Mouse (Mus musculus) embryonic facial prominence, embryonic 12.5 days (tissue): Measurements from ENCODE around the gene Cemip. TPM values are rescaled to one million over a fixed set of nuclear protein-coding genes. Genes with fewer than 3 reads are reported as not detected.
A peak's percentile ranks its signal among the peaks of the same experiment; 100 is the strongest.
"Not testable (repeated sequence)": the region's sequence is repeated elsewhere in the genome, so short reads cannot be mapped to it uniquely, and the experiment has no call there.

Experiments used
- ATAC-seq: fragments of 200-750 bp; cut with Nextera tagmentation; 2 replicates; pipeline ENCODE4 v1.8.0; 2017; ENCODE audit not compliant: insufficient number of reproducible peaks, insufficient read depth, low FRiP score, low TSS enrichment
- H3K27ac ChIP-seq: fragments of 300-500 bp; sonication (generic); 2 replicates; pipeline ENCODE4 v1.5.1; 2016; ENCODE audit warnings: mild to moderate bottlenecking
- H3K27me3 ChIP-seq: fragments of 300-500 bp; sonication (generic); 2 replicates; pipeline ENCODE4 v1.6.1; 2016; ENCODE audit warnings: mild to moderate bottlenecking, moderate library complexity
- H3K36me3 ChIP-seq: fragments of 300-500 bp; sonication (generic); 2 replicates; pipeline ENCODE4 v1.6.1; 2016; ENCODE audit warnings: mild to moderate bottlenecking
- H3K4me1 ChIP-seq: fragments of 300-500 bp; sonication (generic); 2 replicates; pipeline ENCODE4 v1.6.1; 2016
- H3K4me2 ChIP-seq: fragments of 300-500 bp; sonication (generic); replicated peaks from 2 replicates; pipeline ENCODE4 v1.6.1; 2016; ENCODE audit warnings: mild to moderate bottlenecking, moderate library complexity
- H3K4me3 ChIP-seq: fragments of 300-500 bp; sonication (generic); 2 replicates; pipeline ENCODE4 v1.5.1; 2016; ENCODE audit warnings: mild to moderate bottlenecking
- H3K9ac ChIP-seq: fragments of 300-500 bp; sonication (generic); 2 replicates; pipeline ENCODE4 v1.6.1; 2016; ENCODE audit warnings: mild to moderate bottlenecking, moderate library complexity
- H3K9me3 ChIP-seq: fragments of 300-500 bp; sonication (generic); 2 replicates; pipeline ENCODE4 v1.6.1; 2016; ENCODE audit warnings: mild to moderate bottlenecking, moderate library complexity
- WGBS: fragments of 180-500 bp; shearing (Covaris S2); methylation state at CpG from one replicate; pipeline ENCODE4 v1.1.7; 2016; 5-methylcytosine and 5-hydroxymethylcytosine counted together
- polyA plus RNA-seq: library from polyadenylated mRNA; unstranded; fragments of >200 nt; fragmentation: Nextera tagmentation; extraction: Ambion mirVana; gene quantifications from 2 replicates; pipeline ENCODE4 v1.2.1, GENCODE M21; 2016

The Cemip gene
- polyA plus RNA-seq = 1.0 and 1.3 TPM in 2 replicates

DNA sequence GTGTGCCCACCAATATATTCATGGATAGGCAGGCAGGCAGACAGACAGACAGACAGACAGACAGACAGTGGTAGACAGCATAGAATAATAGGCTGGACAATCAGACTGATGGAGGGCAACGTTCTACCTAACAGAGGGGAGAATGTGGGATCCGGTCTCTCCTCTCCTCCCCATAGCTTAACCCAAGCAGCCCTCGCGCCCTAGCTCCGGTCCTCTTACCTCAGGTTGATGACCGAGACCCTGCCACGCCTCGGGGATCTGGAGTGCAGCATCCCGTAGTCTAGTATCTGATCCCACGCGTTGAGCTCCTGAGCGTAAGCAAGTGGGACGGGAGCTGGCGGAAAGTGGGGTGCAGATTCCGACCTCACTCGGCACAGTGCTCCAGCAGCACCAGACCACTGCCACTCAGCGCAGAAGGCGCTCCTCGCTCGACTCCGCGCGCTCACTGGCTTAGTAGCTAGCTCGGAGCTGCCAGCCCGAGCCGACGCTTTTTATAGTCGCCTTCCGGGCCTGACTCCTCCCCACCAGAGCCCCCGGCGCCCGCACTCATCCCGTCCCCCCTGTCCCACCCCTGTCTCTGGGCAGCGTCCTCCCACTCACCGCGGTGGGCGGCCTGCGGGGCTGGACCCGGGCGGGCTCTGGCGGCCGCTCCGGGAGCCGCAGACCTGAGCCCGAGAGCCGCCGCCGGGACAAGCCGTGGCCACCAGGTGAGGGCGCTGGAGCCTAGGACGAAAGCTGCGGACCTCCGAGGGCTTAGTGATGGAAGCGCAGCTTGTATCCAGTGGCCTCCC lies at the start of gene Cemip:
Cemip (minus strand) TSS at position 464 of the 791 bp plus-strand sequence.
- peak within 1 kb of the TSS; percentile 35; the same call in 1 of the 2 replicates for H3K9ac ChIP-seq
- peak; percentile 80 for ATAC-seq
- peak within 1 kb of the TSS; percentile 85 for H3K4me2 ChIP-seq
- WGBS = 1% methylated on average over 54 of the region's 54 CpGs
- H3K27ac ChIP-seq = no peak within 1 kb of the TSS
- peaks cover 15% of the 10 kb centered on the region for H3K4me1 ChIP-seq
- peak within 1 kb of the TSS; percentile 43 for H3K4me3 ChIP-seq
- peaks cover 36% of the 10 kb centered on the region for H3K27me3 ChIP-seq
- no peaks in the 10 kb centered on the region for H3K9me3 ChIP-seq
- no peaks in the 10 kb centered on the region for H3K36me3 ChIP-seq

- H3K36me3 ChIP-seq = no peaks in the 10 kb centered on the region
- no peak overlapping the region for H3K4me3 ChIP-seq
- no peak overlapping the region for H3K9ac ChIP-seq
- no peaks in the 10 kb centered on the region for H3K27me3 ChIP-seq
- peaks cover 32% of the 10 kb centered on the region for H3K4me1 ChIP-seq
- no peak for ATAC-seq
- H3K9me3 ChIP-seq = no peaks in the 10 kb centered on the region
- H3K4me2 ChIP-seq = no peak overlapping the region
- H3K27ac ChIP-seq = no peak overlapping the region
- 56% methylated on average over 1 of the region's 1 CpGs for WGBS
Measured at GRCm38 (mm10) chr7:84132704-84133103, 46.4 kb upstream of the Cemip start.

DNA sequence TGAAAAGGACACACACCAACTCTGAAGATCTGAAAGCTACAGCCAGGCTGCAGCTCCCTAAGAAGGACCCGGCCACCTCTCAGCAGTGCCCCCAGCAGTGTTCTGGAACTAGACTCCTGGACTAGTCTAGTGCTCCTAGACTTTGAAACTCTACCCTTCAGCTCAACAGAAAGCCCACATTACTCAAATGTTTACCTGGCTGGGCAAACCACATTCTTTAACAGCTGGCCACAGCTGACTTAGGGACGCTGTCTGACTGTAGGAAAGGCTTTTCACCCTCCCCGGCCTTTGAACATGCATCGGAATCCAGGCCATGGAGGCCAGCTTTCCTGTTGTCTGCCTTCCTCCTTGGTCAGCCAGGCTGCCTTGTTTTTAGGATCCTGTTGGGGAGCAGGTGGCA lies 45.4 kb upstream of the Cemip start:
- peaks cover 32% of the 10 kb centered on the region for H3K4me1 ChIP-seq
- H3K9ac ChIP-seq = no peak overlapping the region
- no peaks in the 10 kb centered on the region for H3K27me3 ChIP-seq
- H3K27ac ChIP-seq = no peak overlapping the region
- no peak overlapping the region for H3K4me2 ChIP-seq
- H3K36me3 ChIP-seq = no peaks in the 10 kb centered on the region
- 67% methylated on average over 4 of the region's 4 CpGs for whole genome bisulfite sequencing
- no peak for ATAC-seq
- H3K4me3 ChIP-seq = no peak overlapping the region
- no peaks in the 10 kb centered on the region for H3K9me3 ChIP-seq

GRCm38 (mm10) chr7:84128661-84129060 lies 42.4 kb upstream of the Cemip start:
- Histone ChIP-seq H3K4me3 (no peak overlapping the region), H3K36me3 (no peaks in the 10 kb centered on the region), H3K27me3 (no peaks in the 10 kb centered on the region), H3K4me1 (peaks cover 29% of the 10 kb centered on the region), H3K9ac (no peak overlapping the region), H3K4me2 (no peak overlapping the region), H3K27ac (peak overlapping the region; percentile 37; the same call in 1 of the 2 replicates), H3K9me3 (no peaks in the 10 kb centered on the region)
- WGBS = 41% methylated on average over 8 of the region's 8 CpGs
- peak; percentile 72; the same call in 1 of the 2 replicates for ATAC-seq

DNA sequence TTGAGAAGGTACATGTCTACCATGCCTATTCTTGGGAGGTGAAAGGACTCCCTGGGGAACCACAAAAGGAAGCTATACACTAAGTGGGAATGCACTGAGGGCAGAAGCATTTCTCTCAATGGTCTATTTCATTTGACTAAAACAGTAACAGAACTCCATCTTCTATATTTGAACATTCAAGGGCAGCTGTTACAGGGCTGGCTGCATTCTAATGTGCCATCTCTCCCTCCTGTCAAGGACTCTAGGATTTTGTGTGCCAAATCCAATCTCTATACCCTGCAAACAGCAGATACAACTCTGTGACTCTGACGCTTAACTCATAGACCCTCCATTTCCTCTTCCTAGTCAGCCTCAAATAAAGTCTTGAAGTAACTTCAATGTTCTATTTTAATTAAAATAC lies 39.4 kb upstream of the Cemip start:
- Histone ChIP-seq H3K36me3 (no peaks in the 10 kb centered on the region), H3K4me3 (no peak overlapping the region), H3K4me1 (peaks cover 32% of the 10 kb centered on the region), H3K27me3 (no peaks in the 10 kb centered on the region), H3K27ac (no peak overlapping the region), H3K9me3 (no peaks in the 10 kb centered on the region), H3K9ac (no peak overlapping the region), H3K4me2 (no peak overlapping the region)
- ATAC-seq = no peak
- 88% methylated on average over 1 of the region's 1 CpGs for WGBS

DNA sequence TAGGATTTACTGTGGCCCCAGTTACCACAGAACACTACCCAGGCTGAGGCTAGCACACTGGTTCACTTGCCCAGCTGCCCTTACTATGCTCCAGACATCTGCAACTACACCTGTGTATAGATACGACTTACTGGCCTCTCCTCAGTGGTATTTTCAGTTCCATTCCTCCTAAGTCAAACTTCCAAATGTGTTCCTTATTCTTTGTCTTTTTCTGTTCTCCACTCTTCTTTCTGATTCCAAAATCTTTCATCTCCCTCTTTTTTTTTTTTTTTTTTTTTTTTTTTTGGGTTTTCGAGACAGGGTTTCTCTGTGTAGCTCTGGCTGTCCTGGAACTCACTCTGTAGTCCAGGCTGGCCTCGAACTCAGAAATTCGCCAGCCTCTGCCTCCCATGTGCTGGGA lies 37.3 kb upstream of the Cemip start:
- H3K9me3 ChIP-seq, ATAC-seq, H3K4me2 ChIP-seq, H3K27ac ChIP-seq, H3K27me3 ChIP-seq, H3K4me3 ChIP-seq, H3K36me3 ChIP-seq, H3K9ac ChIP-seq: not testable (repeated sequence)
- WGBS = 80% methylated on average over 4 of the region's 4 CpGs
- peaks cover 35% of the 10 kb centered on the region for H3K4me1 ChIP-seq

GRCm38 (mm10) chr7:84121778-84122177 lies 35.5 kb upstream of the Cemip start:
- H3K9ac ChIP-seq = no peak overlapping the region
- no peaks in the 10 kb centered on the region for H3K27me3 ChIP-seq
- H3K4me3 ChIP-seq = no peak overlapping the region
- ATAC-seq = no peak
- H3K4me2 ChIP-seq = no peak overlapping the region
- H3K36me3 ChIP-seq = no peaks in the 10 kb centered on the region
- H3K9me3 ChIP-seq = no peaks in the 10 kb centered on the region
- 86% methylated on average over 3 of the region's 3 CpGs for WGBS
- H3K4me1 ChIP-seq = peaks cover 41% of the 10 kb centered on the region
- H3K27ac ChIP-seq = no peak overlapping the region

GRCm38 (mm10) chr7:84120142-84120760 lies 33.9 kb upstream of the Cemip start:
- no peak overlapping the region for H3K4me2 ChIP-seq
- no peak for ATAC-seq
- H3K27me3 ChIP-seq = no peaks in the 10 kb centered on the region
- WGBS = 60% methylated on average over 5 of the region's 5 CpGs
- H3K9ac ChIP-seq = no peak overlapping the region
- 0 out of 2 replicates have a peak overlapping the region, but pooled peaks have one; percentile 41 for H3K27ac ChIP-seq
- H3K4me1 ChIP-seq = peaks cover 45% of the 10 kb centered on the region
- H3K9me3 ChIP-seq = no peaks in the 10 kb centered on the region
- H3K4me3 ChIP-seq = no peak overlapping the region
- no peaks in the 10 kb centered on the region for H3K36me3 ChIP-seq

DNA sequence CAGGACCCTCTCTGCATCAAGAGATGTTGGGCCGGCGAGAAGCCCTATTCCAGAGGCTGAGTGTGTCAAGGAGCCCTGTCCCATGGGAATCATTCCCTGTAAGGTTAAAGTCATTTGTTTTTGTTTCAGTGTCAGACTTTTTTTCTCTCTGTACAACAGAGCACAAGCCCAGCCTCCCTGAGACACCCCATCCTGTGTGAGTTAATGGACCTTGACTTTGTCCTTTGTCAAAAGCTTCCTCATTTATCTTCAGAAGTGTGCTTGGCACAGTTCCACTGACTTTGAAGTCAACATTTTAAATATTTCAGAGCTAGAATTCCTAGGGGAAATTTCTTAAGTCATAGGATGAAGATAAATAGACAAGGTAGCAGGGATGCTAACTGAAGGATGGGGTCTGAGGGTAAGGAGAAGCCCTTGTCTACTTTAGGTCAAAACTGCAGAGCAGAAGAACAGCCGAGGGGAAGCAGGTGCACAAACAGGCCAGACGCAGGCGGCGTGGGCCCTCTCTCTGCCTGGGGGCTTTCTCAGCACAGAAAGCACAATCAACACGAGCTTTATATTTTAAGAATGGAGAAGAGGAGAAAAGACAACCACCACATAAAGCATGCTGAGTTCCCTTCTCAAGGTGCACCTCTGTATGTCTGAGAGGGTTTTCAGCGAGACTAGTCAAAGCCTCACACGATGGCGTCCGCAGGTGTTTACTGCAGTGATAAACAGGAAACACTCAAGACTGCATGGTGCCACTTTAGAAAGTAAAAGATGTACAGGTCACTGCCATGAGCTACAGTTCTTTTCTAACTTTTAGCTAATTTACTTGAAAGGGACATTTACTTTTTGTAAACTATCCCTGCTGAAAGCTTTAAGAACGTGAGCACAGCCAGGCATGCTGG lies 33.2 kb upstream of the Cemip start:
- Histone ChIP-seq H3K9ac (no peak overlapping the region), H3K36me3 (no peaks in the 10 kb centered on the region), H3K9me3 (no peaks in the 10 kb centered on the region), H3K4me3 (no peak overlapping the region), H3K27ac (no peak overlapping the region), H3K4me2 (no peak overlapping the region), H3K27me3 (no peaks in the 10 kb centered on the region), H3K4me1 (peaks cover 45% of the 10 kb centered on the region)
- ATAC-seq = no peak
- WGBS = 71% methylated on average over 12 of the region's 12 CpGs

DNA sequence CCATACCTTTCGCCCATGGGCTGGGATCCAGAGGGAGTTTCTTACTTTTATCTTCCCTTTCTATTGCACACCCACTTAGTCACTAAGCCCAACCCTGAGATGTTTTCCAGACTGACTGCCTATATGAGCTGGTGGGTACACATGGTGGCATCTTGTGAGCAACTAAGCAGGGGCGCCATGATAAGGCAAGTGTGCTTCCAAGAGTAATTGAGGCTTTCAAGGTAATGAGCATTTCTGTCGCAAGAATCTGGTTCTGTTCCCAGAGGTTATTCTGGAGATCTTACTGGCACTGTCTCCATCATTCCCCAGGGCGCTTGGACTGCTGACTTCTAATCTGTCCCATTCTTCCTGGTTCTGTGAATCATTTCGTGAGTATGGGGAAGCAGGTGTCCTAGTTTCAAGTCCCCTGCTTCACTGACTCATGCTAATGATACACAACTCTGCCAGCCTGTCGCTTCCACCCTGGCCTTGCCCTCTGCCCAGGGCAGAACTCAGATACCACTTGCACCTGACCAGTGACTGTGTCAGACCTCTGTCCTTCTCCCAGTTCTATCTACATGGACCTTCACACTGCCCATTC lies 31.3 kb upstream of the Cemip start:
- 79% methylated on average over 6 of the region's 6 CpGs for WGBS
- Histone ChIP-seq H3K27me3 (no peaks in the 10 kb centered on the region), H3K36me3 (0 out of 2 replicates have a peak, but pooled peaks cover 7% of the 10 kb centered on the region), H3K4me1 (peaks cover 44% of the 10 kb centered on the region), H3K9ac (no peak overlapping the region), H3K4me3 (no peak overlapping the region), H3K27ac (no peak overlapping the region), H3K4me2 (no peak overlapping the region), H3K9me3 (no peaks in the 10 kb centered on the region)
- ATAC-seq = no peak
